Mouse (Mus musculus) embryo, embryonic 11.5 days (tissue): ENCODE results near the gene Olfr872.
"Not testable (repeated sequence)": the region's sequence is repeated elsewhere in the genome, so short reads cannot be mapped to it uniquely, and the experiment has no call there.

Experiments used
- DNase-seq: peaks from one replicate; pipeline ENCODE4 v3.0.0-alpha.2; 2012; ENCODE audit warnings: low read depth, low spot score

Gene Olfr872

GRCm38 (mm10) chr9:20236819-20237218 lies at the start of gene Olfr872:
Gene Olfr872 (plus strand): TSS chr9:20237119.
- DNase-seq, result no peak

GRCm38 (mm10) chr9:20202131-20202530 lies 34.8 kb upstream of the Olfr872 start:
- DNase-seq, result no peak

GRCm38 (mm10) chr9:20203413-20203984 lies 33.4 kb upstream of the Olfr872 start:
- DNase-seq, result not testable (repeated sequence)

GRCm38 (mm10) chr9:20210812-20211211 lies 26.1 kb upstream of the Olfr872 start:
- DNase-seq, result no peak

GRCm38 (mm10) chr9:20211477-20211876 lies 25.4 kb upstream of the Olfr872 start:
- no peak for DNase-seq

- DNase-seq, result no peak
Observed at GRCm38 (mm10) chr9:20211907-20212306, 25.0 kb upstream of the Olfr872 start, which contains the start of gene Olfr871. Gene Olfr871 (plus strand): TSS chr9:20212207.

- no peak for DNase-seq
Observed at GRCm38 (mm10) chr9:20237378-20237777, 459 bp downstream of the Olfr872 start.

GRCm38 (mm10) chr9:20282051-20282450 lies 45.1 kb downstream of the Olfr872 start, which contains the start of gene Olfr39:
Gene Olfr39 (plus strand): TSS chr9:20282351.
- no peak for DNase-seq

- DNase-seq, result not testable (repeated sequence)
Observed at GRCm38 (mm10) chr9:20295562-20295961, 58.6 kb downstream of the Olfr872 start.

GRCm38 (mm10) chr9:20298232-20298631 lies 61.3 kb downstream of the Olfr872 start, which contains the start of gene Olfr873:
Gene Olfr873 (plus strand): TSS chr9:20298532.
- DNase-seq, result no peak
